Mouse (Mus musculus): ENCODE measurements at regions not wholly inside any gene's neighbourhood (a gene's known extent, or its start where the extent isn't known, plus 50 kb on each side); places are given as distances from the start of the nearest gene placed in this dataset.

- no peaks in the 10 kb centered on the region for H3K36me3 ChIP-seq (replicated peaks; ENCODE audit: control insufficient read depth, insufficient read depth, low read length)
- H3K4me1 ChIP-seq (ENCODE audit: control insufficient read depth, insufficient read depth), result no peaks in the 10 kb centered on the region
- DNase-seq (ENCODE audit: low spot score), result no peak
- H3K27ac ChIP-seq (ENCODE audit: low read depth), result no peak overlapping the region
- TF ChIP-seq CTCF (IDR thresholded peaks at IDR 0.05; ENCODE audit: low read depth) (no peak), EP300 (IDR thresholded peaks at IDR 0.05; ENCODE audit: low read depth) (no peak)
- no peak for ATAC-seq (ENCODE audit: insufficient read depth, low read depth)
- H3K27me3 ChIP-seq (ENCODE audit: control insufficient read depth, insufficient read depth, low read length), result no peaks in the 10 kb centered on the region
- H3K9me3 ChIP-seq (replicated peaks; ENCODE audit: control insufficient read depth, low read length), result no peaks in the 10 kb centered on the region
- H3K4me2 ChIP-seq (ENCODE audit: low read depth, low read length), result no peak overlapping the region
- no peak overlapping the region for H3K9ac ChIP-seq (replicated peaks; ENCODE audit: low read depth, low read length)
- WGBS, result 67% methylated on average over 5 of the region's 5 CpGs
- H3K4me3 ChIP-seq (ENCODE audit: low read depth, low read length), result no peak overlapping the region
These were observed 94.2 kb downstream of the Gm9733 start for GRCm38 (mm10) chr3:15237817-15238432.

DNA sequence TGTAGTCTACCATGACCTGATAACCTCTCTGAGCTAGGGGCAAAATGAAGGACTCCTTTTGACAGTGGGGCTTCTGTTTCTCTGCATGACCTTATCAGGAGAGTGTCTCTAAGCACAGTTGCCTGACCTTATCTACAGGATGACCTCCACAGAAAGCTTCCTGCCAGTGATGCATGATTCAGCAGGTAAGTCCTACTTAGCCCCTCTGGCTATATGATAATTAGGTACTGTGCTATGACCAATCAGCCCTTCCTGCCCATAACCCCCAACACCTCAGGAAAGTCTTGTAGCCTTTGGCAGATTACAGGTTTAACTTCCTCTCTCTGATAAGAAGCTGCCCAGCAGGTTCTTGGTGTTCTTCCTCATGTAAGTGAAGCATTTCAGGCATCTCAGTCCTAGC, 89.7 kb downstream of the Gm9733 start:
- no peaks in the 10 kb centered on the region for H3K9me3 ChIP-seq (replicated peaks; ENCODE audit: control insufficient read depth, low read length)
- no peaks in the 10 kb centered on the region for H3K4me1 ChIP-seq (ENCODE audit: control insufficient read depth, insufficient read depth)
- no peak for ATAC-seq (ENCODE audit: insufficient read depth, low read depth)
- H3K4me3 ChIP-seq (ENCODE audit: low read depth, low read length), result no peak overlapping the region
- no peak overlapping the region for H3K9ac ChIP-seq (replicated peaks; ENCODE audit: low read depth, low read length)
- H3K27me3 ChIP-seq (ENCODE audit: control insufficient read depth, insufficient read depth, low read length), result no peaks in the 10 kb centered on the region
- TF ChIP-seq EP300 (IDR thresholded peaks at IDR 0.05; ENCODE audit: low read depth) (no peak), CTCF (IDR thresholded peaks at IDR 0.05; ENCODE audit: low read depth) (no peak)
- DNase-seq (ENCODE audit: low spot score), result no peak
- H3K36me3 ChIP-seq (replicated peaks; ENCODE audit: control insufficient read depth, insufficient read depth, low read length), result no peaks in the 10 kb centered on the region
- H3K27ac ChIP-seq (ENCODE audit: low read depth), result no peak overlapping the region
- H3K4me2 ChIP-seq (ENCODE audit: low read depth, low read length), result no peak overlapping the region

DNA sequence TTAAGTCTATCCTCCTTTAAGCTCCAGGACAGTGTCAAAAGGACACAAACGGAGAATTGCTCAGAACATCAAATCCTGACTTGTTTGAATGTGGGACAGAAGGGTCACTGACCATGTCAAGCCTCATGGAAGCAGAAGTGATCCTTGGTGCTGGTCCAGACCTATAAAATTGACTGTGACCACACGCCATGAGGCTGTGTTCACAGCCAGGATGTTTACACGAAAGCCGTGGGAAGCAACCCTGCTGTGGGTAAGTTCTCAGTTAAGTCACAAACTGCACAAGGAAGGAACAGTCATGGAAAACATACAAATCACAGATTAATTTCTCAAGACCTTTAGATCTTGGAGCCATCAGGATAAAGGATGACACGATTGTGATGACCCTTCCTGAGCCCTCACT, 88.5 kb downstream of the Gm9733 start:
- DNase-seq (ENCODE audit: low spot score) (no peak), ATAC-seq (ENCODE audit: insufficient read depth, low read depth) (no peak)
- Histone ChIP-seq H3K9me3 (replicated peaks; ENCODE audit: control insufficient read depth, low read length) (no peaks in the 10 kb centered on the region), H3K4me2 (ENCODE audit: low read depth, low read length) (no peak overlapping the region), H3K27me3 (ENCODE audit: control insufficient read depth, insufficient read depth, low read length) (no peaks in the 10 kb centered on the region), H3K4me1 (ENCODE audit: control insufficient read depth, insufficient read depth) (no peaks in the 10 kb centered on the region), H3K27ac (ENCODE audit: low read depth) (no peak overlapping the region), H3K9ac (replicated peaks; ENCODE audit: low read depth, low read length) (no peak overlapping the region), H3K4me3 (ENCODE audit: low read depth, low read length) (no peak overlapping the region), H3K36me3 (replicated peaks; ENCODE audit: control insufficient read depth, insufficient read depth, low read length) (no peaks in the 10 kb centered on the region)
- TF ChIP-seq EP300 (IDR thresholded peaks at IDR 0.05; ENCODE audit: low read depth), result no peak
- no peak for TF ChIP-seq CTCF (IDR thresholded peaks at IDR 0.05; ENCODE audit: low read depth)
- 54% methylated on average over 5 of the region's 5 CpGs for WGBS

GRCm38 (mm10) chr3:15244999-15245398, 87.1 kb downstream of the Gm9733 start:
- H3K4me2 ChIP-seq (ENCODE audit: low read depth, low read length), result no peak overlapping the region
- ATAC-seq (ENCODE audit: insufficient read depth, low read depth), result no peak
- H3K27ac ChIP-seq (ENCODE audit: low read depth), result no peak overlapping the region
- H3K36me3 ChIP-seq (replicated peaks; ENCODE audit: control insufficient read depth, insufficient read depth, low read length), result no peaks in the 10 kb centered on the region
- 18% methylated on average over 6 of the region's 6 CpGs for WGBS
- peak; percentile 36 for DNase-seq (ENCODE audit: low spot score)
- no peak overlapping the region for H3K9ac ChIP-seq (replicated peaks; ENCODE audit: low read depth, low read length)
- no peaks in the 10 kb centered on the region for H3K27me3 ChIP-seq (ENCODE audit: control insufficient read depth, insufficient read depth, low read length)
- no peak overlapping the region for H3K4me3 ChIP-seq (ENCODE audit: low read depth, low read length)
- TF ChIP-seq EP300 (IDR thresholded peaks at IDR 0.05; ENCODE audit: low read depth), result no peak
- peak; percentile 77 for TF ChIP-seq CTCF (IDR thresholded peaks at IDR 0.05; ENCODE audit: low read depth)
- no peaks in the 10 kb centered on the region for H3K4me1 ChIP-seq (ENCODE audit: control insufficient read depth, insufficient read depth)
- no peaks in the 10 kb centered on the region for H3K9me3 ChIP-seq (replicated peaks; ENCODE audit: control insufficient read depth, low read length)

All from heart, postnatal 0 days (tissue).